Mouse (Mus musculus): ENCODE data around the gene Olfr1197.

GRCm38 (mm10) chr2:88704497-88704896 is 27.7 kb downstream of the Olfr1197 start, which contains the start of gene Olfr1196:
- TF ChIP-seq CTCF (IDR thresholded peaks at IDR 0.05; ENCODE audit: insufficient read depth, low read length) (no peak), POLR2A (IDR thresholded peaks at IDR 0.05; ENCODE audit: borderline replicate concordance, extremely low read depth, low read depth, low read length) (no peak)
